Mouse (Mus musculus) heart, embryonic 14.5 days (tissue): Measurements from ENCODE around the gene Sdha. TPM values are rescaled to one million over a fixed set of nuclear protein-coding genes. Genes with fewer than 3 reads are reported as not detected.

ENCODE experiments used
- ATAC-seq: fragments of 200-750 bp; cut with Nextera tagmentation; 2 replicates; pipeline ENCODE4 v1.8.0; 2017; ENCODE audit warnings: low read depth, moderate TSS enrichment; ENCODE audit not compliant: insufficient number of reproducible peaks, insufficient read depth, low FRiP score
- H3K27ac ChIP-seq, 2 experiments: fragments of 200-500 bp in 1 of 2; fragments of 300-500 bp in 1 of 2; sonication (generic) in 1 of 2; replicated peaks in 1 of 2; 2 replicates each; pipeline ENCODE4 v1.5.1; 2012 to 2014; ENCODE audit warnings: low read depth in 2 of 2, low read length in 2 of 2, control low read depth in 1 of 2, mild to moderate bottlenecking in 1 of 2, mixed read lengths in 1 of 2; ENCODE audit not compliant: control insufficient read depth in 1 of 2, insufficient read depth in 1 of 2
- H3K27me3 ChIP-seq: fragments of 300-500 bp; sonication (generic); 2 replicates; pipeline ENCODE4 v1.6.1; 2014; ENCODE audit warnings: mild to moderate bottlenecking, low read length, control low read depth; ENCODE audit not compliant: control insufficient read depth, insufficient read depth
- H3K36me3 ChIP-seq: fragments of 300-500 bp; sonication (generic); 2 replicates; pipeline ENCODE4 v1.6.1; 2014; ENCODE audit warnings: mild to moderate bottlenecking, control low read depth, low read length, mixed read lengths; ENCODE audit not compliant: control insufficient read depth, insufficient read depth
- H3K4me1 ChIP-seq, 2 experiments: fragments of 200-500 bp in 1 of 2; fragments of 300-500 bp in 1 of 2; sonication (generic) in 1 of 2; 2 replicates each; pipeline ENCODE4 v1.6.1; 2012 to 2014; ENCODE audit warnings: low read length in 2 of 2, control low read depth in 1 of 2, mixed read lengths in 1 of 2; ENCODE audit not compliant: control insufficient read depth in 2 of 2, insufficient read depth in 2 of 2
- H3K4me2 ChIP-seq: fragments of 300-500 bp; sonication (generic); 2 replicates; pipeline ENCODE4 v1.6.1; 2014; ENCODE audit warnings: mild to moderate bottlenecking, low read length
- H3K4me3 ChIP-seq, 2 experiments: fragments of 200-500 bp in 1 of 2; fragments of 300-500 bp in 1 of 2; sonication (generic) in 1 of 2; 2 replicates each; pipeline ENCODE4 v1.5.1; 2012 to 2014; ENCODE audit warnings: low read length in 2 of 2, mild to moderate bottlenecking in 2 of 2, control low read depth in 1 of 2, low read depth in 1 of 2, moderate library complexity in 1 of 2; ENCODE audit not compliant: control insufficient read depth in 1 of 2, insufficient read depth in 1 of 2
- H3K9ac ChIP-seq: fragments of 300-500 bp; sonication (generic); 2 replicates; pipeline ENCODE4 v1.6.1; 2014; ENCODE audit warnings: mild to moderate bottlenecking, low read length
- H3K9me3 ChIP-seq: fragments of 300-500 bp; sonication (generic); 2 replicates; pipeline ENCODE4 v1.6.1; 2016; ENCODE audit warnings: low read length, control low read depth; ENCODE audit not compliant: control insufficient read depth
- WGBS: fragments of 180-500 bp; shearing (Covaris S2); extraction: QIAGEN DNeasy Blood & Tissue Kit; methylation state at CpG from one replicate; pipeline ENCODE4 v1.1.7; 2014; 5-methylcytosine and 5-hydroxymethylcytosine counted together
- polyA plus RNA-seq: library from polyadenylated mRNA; unstranded; fragments of >200 nt; fragmentation: Nextera tagmentation; extraction: Ambion mirVana; gene quantifications from 2 replicates; pipeline ENCODE4 v1.2.1, GENCODE M21; 2014

The Sdha gene
- polyA plus RNA-seq, 1 experiment from 2014 or later, result 496 TPM

DNA sequence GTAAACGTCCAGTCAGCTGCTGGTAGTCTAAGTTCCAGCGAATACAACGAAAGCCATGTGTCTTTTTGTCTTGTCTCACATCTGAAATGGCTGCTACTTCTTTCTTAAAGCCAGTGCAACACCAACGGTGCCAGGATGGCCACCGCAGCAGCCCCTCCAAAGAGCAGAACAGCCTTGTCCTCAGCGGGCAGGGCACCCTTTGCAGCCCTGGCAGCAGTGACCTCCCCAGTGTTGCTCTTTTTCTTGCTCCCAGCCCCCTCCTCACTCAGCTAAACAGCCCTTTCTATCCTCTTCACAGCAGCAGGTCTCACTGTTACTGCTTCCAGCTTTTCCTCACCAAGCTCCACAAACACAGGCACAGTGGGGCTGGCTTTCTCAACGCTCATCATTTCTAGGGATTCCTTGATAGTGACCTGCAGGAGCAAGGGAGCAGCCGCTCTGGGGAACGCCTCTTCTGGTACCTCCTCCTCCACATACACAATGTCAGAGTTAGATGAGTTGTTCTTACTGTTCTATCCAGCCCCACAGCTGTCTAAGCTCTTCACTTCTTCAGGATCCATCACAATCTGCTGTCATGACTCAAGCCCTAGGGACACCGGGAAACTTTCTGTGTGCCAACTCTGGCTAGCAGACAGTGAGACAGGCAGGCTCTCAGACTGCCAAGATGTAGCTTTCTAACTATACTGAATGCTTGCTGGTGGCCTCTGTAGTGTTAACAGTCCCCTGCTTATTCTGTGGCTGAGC lies 31.6 kb upstream of the Sdha start:
- H3K9me3 ChIP-seq, result no peaks in the 10 kb centered on the region
- 0 out of 2 replicates have a peak, but pooled peaks cover 4% of the 10 kb centered on the region for H3K36me3 ChIP-seq
- no peak overlapping the region for H3K4me2 ChIP-seq
- no peak for ATAC-seq
- WGBS, result 62% methylated on average over 10 of the region's 10 CpGs
- no peaks in the 10 kb centered on the region for H3K27me3 ChIP-seq
- no peaks in the 10 kb centered on the region for H3K4me1 ChIP-seq
- no peak overlapping the region for H3K9ac ChIP-seq
- no peak overlapping the region for H3K27ac ChIP-seq
- no peak overlapping the region for H3K4me3 ChIP-seq

DNA sequence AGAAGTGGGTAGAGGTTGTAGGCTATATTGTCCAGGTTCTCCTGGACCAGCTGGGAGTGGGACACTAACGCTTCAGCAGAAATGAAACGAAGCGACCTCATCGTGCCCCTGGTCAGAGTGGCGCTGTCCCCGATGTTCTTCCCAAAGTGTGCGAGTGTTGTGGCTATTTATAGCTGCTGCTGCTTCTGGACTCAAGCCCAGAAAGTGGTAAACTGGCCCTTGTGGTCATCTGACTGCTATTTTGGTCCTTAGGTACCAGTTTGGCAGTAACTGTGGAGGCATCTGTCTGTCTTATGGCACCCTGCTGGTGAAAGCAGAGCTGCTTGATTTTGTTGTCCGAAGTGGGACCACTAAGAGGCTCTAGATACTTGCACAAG lies 13.8 kb upstream of the Sdha start, which contains the start of gene Lrrc14b:
Gene Lrrc14b (minus strand): TSS at position 147 of the 377 bp plus-strand sequence.
- peak; percentile 84 for ATAC-seq
- peaks cover 12 to 31% of the 10 kb centered on the region in 2 experiments for H3K4me1 ChIP-seq
- WGBS, result 19% methylated on average over 8 of the region's 8 CpGs
- H3K27me3 ChIP-seq, result no peaks in the 10 kb centered on the region
- peak within 1 kb of the TSS; percentile 74 for H3K9ac ChIP-seq
- peak within 1 kb of the TSS; percentile 94 to 95 for H3K27ac ChIP-seq
- H3K4me2 ChIP-seq, result peak within 1 kb of the TSS; percentile 77
- H3K4me3 ChIP-seq, result peak within 1 kb of the TSS; percentile 35 to 46
- H3K9me3 ChIP-seq, result no peaks in the 10 kb centered on the region
- H3K36me3 ChIP-seq, result peaks cover 37% of the 10 kb centered on the region

DNA sequence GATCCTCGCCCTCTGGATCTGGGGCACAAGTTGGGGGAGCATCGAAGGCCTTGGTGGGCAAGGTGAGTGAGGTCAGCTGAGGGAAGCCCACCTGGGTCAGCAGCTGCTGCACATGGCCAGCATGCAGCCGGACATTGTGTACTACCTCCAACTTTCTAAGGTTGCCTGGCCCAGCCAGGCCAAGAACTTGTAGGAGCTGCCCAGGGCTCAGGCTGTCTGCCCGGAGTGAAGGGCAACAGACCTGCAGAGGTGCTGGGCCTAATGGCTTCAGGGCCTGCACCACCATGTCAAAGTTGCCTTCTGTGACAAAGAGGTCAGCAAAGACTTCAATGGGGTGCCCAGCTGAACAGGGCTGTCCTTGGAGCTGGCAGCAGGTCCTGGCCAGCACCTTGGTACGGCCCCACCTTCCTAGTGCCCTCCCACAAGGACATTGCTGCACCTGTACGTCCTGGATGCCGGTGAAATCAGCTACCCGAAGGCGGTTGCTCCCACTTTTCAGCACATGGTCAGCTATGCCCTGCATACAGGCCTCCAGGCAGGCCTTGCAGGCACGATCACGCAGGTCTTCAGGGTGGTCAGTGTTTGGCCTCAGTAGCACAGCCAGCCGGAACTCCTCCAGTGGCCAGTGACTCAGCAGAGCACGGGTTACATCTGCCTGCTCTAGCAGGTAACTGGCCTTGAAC lies 13.2 kb upstream of the Sdha start:
- ATAC-seq, result peak; percentile 58
- Histone ChIP-seq H3K27me3 (no peaks in the 10 kb centered on the region), H3K36me3 (peaks cover 43% of the 10 kb centered on the region), H3K4me2 (peak overlapping the region; percentile 77), H3K27ac (peak overlapping the region; percentile 94 to 95), H3K9me3 (no peaks in the 10 kb centered on the region), H3K9ac (peak overlapping the region; percentile 74), H3K4me1 (peaks cover 12 to 31% of the 10 kb centered on the region in 2 experiments), H3K4me3 (peak overlapping the region; percentile 35 to 46)
- 52% methylated on average over 13 of the region's 13 CpGs for WGBS

DNA sequence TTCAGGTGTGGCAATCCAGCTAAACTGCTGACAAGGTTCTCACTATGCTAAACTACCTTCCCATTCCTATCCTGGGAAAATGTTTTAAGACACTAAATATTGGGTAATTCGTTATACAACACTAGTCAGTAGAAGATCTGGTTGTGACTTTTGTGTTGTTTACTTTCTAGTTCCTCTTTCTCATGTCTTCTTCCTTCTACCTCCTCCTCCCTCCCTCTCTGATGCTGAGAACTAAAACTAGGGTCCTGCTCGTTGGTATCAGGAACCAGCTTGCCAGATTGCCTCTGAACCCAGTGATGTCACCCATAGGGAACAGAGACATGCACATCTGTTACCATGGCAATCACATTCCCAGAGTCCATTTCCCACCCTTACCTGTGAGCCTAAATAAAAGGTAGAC lies 12.1 kb upstream of the Sdha start:
- WGBS, result 68% methylated on average over 2 of the region's 2 CpGs
- ATAC-seq, result no peak
- Histone ChIP-seq H3K4me3 (no peak overlapping the region), H3K4me1 (peaks cover 12 to 31% of the 10 kb centered on the region in 2 experiments), H3K4me2 (peak overlapping the region; percentile 77), H3K27me3 (no peaks in the 10 kb centered on the region), H3K36me3 (peaks cover 54% of the 10 kb centered on the region), H3K27ac (no peak overlapping the region; a peak in 1 of 4 replicates), H3K9ac (no peak overlapping the region), H3K9me3 (no peaks in the 10 kb centered on the region)

DNA sequence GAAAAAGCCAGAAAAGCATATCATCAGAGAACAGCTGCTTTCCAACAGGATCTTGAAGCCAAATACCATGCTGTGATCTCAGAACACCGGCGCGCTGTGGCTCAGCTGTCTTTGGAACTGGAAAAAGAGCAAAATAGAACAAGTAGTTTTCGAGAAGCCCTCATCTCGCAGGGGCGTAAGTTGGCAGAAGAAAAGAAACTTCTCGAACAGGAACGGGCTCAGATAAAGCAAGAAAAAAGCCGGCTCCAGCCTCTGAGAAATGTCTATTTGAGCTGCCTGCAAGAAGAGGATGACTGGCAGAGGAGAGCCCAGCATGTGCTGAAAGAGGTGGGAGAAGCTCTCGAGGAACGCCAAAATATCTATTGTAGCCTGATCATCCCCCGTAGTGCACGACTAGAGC lies 6.4 kb upstream of the Sdha start:
- no peak for ATAC-seq
- H3K9me3 ChIP-seq, result no peaks in the 10 kb centered on the region
- no peak overlapping the region for H3K9ac ChIP-seq
- H3K4me1 ChIP-seq, result 0 out of 4 replicates have a peak, but pooled peaks cover 0 to under 1% of the 10 kb centered on the region in 2 experiments
- no peaks in the 10 kb centered on the region for H3K27me3 ChIP-seq
- H3K27ac ChIP-seq, result no peak overlapping the region
- 92% methylated on average over 13 of the region's 13 CpGs for WGBS
- H3K36me3 ChIP-seq, result peaks cover 81% of the 10 kb centered on the region
- H3K4me3 ChIP-seq, result no peak overlapping the region
- H3K4me2 ChIP-seq, result no peak overlapping the region

DNA sequence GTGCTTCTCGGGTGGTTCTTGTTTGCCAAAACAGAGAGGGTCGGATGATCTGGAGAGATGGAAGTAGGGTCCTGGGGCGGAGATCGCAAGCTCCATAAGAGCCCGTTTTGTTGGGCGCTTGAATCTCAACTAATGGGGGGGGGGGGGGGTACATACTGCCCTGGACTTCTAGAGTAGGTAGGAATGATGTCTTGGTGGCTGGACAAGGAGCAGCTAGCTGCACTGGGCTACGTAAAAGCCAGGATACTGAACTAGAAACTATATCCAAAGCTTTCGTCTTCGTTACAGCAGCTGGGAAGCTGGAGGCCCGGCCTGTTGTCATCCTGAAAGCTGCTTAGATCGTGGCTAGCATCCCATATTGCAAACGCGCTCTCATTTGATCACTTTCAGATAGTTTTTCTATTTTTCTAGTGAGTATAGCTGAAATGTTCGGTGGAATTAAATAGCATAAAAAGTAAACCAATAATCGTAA lies 391 bp upstream of the Sdha start:
- Histone ChIP-seq H3K27ac (peak overlapping the region; percentile 68 to 94), H3K4me3 (peak overlapping the region; percentile 68 to 95), H3K36me3 (peaks cover 21% of the 10 kb centered on the region), H3K9me3 (no peaks in the 10 kb centered on the region), H3K27me3 (no peaks in the 10 kb centered on the region), H3K9ac (peak overlapping the region; percentile 92), H3K4me1 (peaks cover 0 to 13% of the 10 kb centered on the region in 2 experiments; a peak in 2 of 4 replicates), H3K4me2 (peak overlapping the region; percentile 84)
- 2% methylated on average over 15 of the region's 15 CpGs for WGBS
- ATAC-seq, result peak; percentile 51; the same call in 1 of the 2 replicates

DNA sequence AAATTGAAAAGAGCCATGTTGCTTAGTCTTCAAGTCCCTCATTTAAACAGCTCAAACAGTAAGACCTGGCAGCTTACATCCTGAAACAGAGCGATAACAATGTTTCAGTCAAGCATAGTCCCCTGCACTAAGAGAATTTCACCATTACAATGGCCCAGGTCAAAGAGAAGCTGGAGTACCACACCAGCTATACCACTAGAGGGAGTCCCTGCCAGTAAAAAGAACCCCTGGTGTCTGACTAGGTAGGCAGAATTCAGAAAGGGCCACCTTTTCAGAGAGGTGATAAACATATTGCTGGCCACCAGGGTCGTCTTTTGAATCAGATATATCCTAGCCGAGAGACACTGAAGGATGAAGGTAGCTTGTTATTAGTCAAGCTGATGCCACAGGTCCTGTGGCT lies 9.0 kb downstream of the Sdha start:
- H3K9ac ChIP-seq, result no peak overlapping the region
- H3K4me2 ChIP-seq, result no peak overlapping the region
- peaks cover 88% of the 10 kb centered on the region for H3K36me3 ChIP-seq
- WGBS, result 50% methylated on average over 3 of the region's 3 CpGs
- H3K4me3 ChIP-seq, result no peak overlapping the region
- no peak overlapping the region for H3K27ac ChIP-seq
- H3K4me1 ChIP-seq, result no peaks in the 10 kb centered on the region
- ATAC-seq, result no peak
- H3K27me3 ChIP-seq, result no peaks in the 10 kb centered on the region
- no peaks in the 10 kb centered on the region for H3K9me3 ChIP-seq
